Mouse (Mus musculus) right cerebral cortex, postnatal 10 days (tissue): ENCODE results near the gene Ttc13.

ENCODE experiments used
- DNase-seq, 2 experiments: peaks; one replicate each; pipeline ENCODE4 v3.0.0; 2021; ENCODE audit warnings: low spot score in 2 of 2

Ttc13 gene

GRCm38 (mm10) chr8:124653568-124654475 is 68.0 kb downstream of the Ttc13 start:
- no peak for DNase-seq

- DNase-seq: peak; percentile 63 to 67
Measured at GRCm38 (mm10) chr8:124652546-124652945, 69.2 kb downstream of the Ttc13 start.

GRCm38 (mm10) chr8:124651776-124652175 is 70.0 kb downstream of the Ttc13 start:
- DNase-seq: no peak

DNA sequence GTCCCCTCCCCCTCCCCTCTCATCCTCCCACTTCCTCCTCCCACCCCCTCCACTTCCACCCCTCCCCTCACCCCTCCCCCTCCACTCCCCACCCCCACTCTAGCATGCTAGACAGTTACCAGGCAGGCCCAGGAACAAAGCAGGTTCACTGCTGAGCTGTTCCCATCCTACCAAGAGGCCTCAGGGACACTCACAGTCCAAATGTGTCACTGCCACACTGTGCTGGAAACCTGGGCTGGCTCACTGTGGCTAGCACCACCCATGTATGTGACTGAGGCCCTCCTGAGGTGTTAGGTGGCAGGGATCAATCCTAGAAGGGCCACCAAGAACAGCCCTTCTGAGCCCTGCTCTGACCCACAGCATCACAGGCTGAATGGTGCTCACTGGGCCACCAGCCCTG is 73.5 kb downstream of the Ttc13 start:
- no peak for DNase-seq

DNA sequence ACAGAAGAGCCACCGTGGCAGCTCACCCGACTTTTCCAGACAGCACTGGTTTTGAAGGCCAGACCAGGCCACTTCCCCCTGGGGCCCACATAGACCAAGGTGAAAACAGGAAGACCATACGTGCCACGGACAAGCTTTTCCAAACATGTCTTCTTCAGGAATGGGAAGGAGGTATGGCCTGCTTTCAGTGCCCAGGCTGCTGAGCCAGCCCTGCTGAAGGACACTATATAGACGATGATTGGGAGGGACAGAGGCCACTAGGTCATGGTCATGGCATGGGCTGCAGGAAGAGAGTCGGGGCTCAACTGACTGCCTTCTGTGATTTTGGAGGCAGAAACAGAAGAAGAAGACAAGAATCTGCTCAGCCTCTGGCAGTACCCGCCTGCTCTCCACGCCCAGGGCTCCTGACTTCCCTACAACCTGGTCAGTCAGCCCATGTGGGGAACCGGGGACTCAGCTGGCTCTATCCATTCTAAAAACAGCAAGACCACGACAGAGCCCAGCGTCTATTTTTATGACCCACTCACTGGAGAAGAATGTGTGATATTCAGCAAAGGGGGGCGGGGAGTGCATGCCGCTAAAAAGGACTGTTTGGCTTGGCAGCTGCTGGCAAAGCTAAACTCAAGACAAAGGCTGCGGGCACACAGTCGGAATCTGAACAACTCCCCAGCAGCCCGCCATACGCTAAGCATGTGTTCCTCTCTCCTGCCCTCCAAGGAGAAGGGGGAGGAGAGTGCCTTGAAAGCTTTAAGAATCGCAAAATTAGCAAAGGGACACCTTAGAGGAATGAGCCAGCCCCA is 78.0 kb downstream of the Ttc13 start:
- peak; percentile 85 to 93 for DNase-seq

DNA sequence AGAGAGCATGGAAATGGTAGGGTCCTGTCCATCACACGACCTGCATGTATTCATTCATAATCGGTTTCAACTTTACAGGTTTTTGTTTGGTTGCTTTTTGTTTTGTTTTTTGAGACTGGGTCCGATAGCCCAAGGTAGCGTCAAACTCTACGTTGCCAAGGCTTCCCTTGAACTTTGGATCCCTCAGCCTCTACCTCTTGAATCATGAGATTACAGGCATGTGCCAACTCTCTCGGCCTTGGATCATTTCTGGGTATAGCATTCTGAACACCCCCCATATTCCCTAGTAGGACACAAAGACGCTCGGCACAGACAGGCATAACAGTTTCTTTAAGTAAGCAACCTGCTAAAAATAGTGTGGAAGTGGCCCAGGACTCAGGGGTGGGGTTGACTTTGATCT is 80.2 kb downstream of the Ttc13 start:
- no peak for DNase-seq

DNA sequence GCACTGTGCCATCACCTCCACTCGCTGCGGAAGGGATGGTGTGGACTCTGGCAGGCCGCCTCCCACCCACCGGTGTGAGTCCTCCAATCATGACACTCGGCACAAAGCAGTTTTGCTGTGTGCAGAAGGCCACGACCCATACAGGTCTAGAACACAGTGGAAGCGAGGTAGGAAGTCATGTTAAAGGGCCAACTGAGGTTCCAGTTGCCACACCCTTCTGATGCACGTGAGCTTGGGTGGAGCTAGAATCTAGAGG is 86.6 kb downstream of the Ttc13 start:
- no peak for DNase-seq

GRCm38 (mm10) chr8:124634411-124635246 is 87.2 kb downstream of the Ttc13 start:
- no peak for DNase-seq

GRCm38 (mm10) chr8:124633001-124633703 is 88.6 kb downstream of the Ttc13 start:
- DNase-seq: peak; percentile 61 to 77

DNA sequence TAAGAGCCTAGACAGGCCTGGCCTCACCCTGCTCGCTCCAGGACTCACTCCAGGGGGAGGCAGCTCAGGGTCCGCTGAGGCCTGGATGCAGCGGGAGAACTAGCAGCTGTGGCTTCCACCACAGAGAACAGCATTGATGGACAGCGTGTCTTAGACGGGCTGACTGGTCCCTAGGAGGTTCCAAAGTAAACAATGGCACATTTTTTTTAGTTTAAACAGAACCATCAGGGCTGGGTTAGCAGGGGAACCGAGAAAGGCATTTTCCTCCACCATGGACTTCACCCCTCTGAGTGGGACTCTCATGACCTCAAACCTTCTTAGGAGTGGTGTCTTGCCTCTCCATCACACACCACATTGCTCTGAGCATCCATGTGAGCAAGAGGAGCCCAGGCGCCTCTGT is 89.8 kb downstream of the Ttc13 start:
- no peak for DNase-seq

DNA sequence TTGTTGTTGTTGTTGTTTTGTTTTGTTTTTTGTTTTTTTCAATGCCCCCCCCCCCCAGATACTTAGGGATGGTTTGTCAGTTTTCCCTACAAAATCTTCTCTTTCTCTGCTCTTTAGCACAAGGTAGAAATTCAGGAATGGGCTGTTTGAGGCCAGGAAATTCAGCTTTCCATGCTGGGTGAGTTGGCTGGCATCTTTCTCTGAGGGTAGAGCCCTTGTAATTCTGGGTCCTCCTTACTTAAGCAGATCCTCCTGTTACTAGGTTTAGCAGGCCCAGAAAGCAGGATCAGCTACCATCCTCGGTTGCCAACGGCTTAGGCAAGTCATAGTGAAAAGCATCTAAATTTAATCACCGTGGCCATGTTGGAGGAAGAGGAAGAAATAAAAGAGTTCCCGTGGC is 90.9 kb downstream of the Ttc13 start:
- DNase-seq: no peak

- no peak for DNase-seq
Measured at GRCm38 (mm10) chr8:124630489-124630888, 91.3 kb downstream of the Ttc13 start.

- DNase-seq: no peak
Measured at GRCm38 (mm10) chr8:124626251-124626650, 95.5 kb downstream of the Ttc13 start.
